Mouse (Mus musculus) lung, adult 18-20 months (tissue): ENCODE results near the gene Tfcp2l1.

Source experiments
- DNase-seq, 2 experiments: peaks; one replicate each; pipeline ENCODE4 v3.0.0; 2022; ENCODE audit warnings: mixed read lengths in 2 of 2

The Tfcp2l1 gene

GRCm38 (mm10) chr1:118658716-118659115 is 31.0 kb downstream of the Tfcp2l1 start:
- DNase-seq: no peak

DNA sequence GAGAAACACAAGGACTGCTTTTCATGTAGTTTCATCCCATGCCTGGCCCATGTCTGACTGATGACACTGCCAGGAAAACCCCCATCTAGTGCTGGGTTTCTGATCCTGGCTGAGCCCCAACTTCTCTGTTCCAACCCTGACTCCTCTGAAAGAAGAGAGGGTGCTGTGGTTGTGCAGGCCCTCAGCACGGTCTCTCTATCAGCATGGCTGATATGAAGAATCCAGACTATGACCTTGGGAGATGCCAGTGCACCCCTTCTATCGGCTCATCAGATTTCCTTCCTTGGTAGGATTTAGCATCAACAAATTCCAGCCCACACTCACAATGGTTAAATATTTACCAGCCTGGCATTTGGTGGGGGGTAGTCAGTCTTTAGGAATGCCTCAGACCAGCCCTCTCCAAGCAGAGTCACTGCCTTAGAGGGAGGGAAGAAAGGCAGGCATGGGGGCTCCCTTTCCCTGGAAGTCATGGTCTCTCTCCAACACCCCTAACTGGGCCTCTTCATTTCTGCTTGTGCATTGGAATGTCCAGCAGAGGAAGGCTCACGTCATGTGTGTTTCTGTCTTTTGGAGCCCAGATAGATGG is 33.2 kb downstream of the Tfcp2l1 start:
- DNase-seq: no peak

DNA sequence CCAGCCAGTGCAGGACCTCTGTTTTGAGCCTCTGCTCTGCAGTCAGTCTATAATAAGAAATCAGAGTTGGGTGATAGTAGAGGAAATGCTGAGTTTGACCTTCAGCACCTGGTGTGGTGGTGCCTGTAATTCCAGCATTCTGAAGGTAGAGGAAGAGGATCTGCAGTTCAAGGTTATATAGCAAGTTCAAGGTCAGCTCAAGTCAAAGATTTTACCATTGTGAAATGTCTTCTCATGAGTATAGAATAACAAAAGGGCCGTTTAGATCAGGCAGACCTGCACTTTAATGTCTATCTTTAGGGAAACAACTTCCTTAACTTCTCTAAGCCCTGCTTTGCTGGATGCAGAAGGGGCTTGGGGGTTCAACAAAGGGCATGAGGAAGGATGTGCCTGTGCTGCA is 35.3 kb downstream of the Tfcp2l1 start:
- DNase-seq: no peak

- no peak for DNase-seq
Observed at GRCm38 (mm10) chr1:118667536-118667935, 39.8 kb downstream of the Tfcp2l1 start.

DNA sequence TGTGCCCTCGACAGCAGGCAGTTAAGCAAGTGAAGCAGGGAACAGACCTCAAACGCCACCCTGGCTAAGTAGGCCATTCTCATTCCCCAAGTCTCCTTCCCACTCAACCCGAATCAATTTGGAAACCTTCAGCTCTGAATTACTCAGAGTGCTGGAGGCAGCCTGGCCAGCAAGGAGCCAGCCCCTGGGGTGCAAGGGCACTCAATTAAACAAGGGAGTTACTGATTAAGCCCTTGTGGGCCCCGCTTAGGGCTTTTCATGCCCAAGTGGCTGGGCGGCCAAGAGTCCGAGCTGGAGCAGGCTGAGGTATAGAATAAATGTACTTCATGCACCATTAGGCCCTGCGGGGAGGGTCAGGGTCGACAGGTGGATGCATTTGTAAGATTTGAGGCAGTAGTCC is 44.5 kb downstream of the Tfcp2l1 start:
- DNase-seq: peak; percentile 14 to 33

GRCm38 (mm10) chr1:118674176-118674575 is 46.4 kb downstream of the Tfcp2l1 start:
- DNase-seq: no peak

DNA sequence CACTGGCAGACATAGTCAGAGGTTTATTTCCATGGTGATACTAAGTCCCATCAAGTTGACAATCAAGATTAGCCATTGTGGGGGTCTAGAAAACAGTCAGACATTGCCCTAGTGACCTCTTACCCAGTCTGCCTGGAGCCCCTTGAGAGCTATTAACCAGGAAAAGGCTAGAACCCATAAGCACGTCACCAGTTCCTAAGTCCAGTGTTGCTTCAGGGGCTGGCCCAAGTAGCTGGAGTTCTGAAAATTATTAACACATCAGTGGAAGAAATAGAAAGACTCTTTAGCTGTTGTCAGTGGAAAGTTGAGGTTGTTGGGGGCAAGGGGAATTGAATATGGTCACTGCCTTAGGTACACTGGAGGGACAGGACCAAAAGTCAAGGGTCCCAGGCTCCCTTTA is 54.2 kb downstream of the Tfcp2l1 start:
- no peak for DNase-seq

- no peak for DNase-seq
Observed at GRCm38 (mm10) chr1:118683686-118684085, 55.9 kb downstream of the Tfcp2l1 start.

DNA sequence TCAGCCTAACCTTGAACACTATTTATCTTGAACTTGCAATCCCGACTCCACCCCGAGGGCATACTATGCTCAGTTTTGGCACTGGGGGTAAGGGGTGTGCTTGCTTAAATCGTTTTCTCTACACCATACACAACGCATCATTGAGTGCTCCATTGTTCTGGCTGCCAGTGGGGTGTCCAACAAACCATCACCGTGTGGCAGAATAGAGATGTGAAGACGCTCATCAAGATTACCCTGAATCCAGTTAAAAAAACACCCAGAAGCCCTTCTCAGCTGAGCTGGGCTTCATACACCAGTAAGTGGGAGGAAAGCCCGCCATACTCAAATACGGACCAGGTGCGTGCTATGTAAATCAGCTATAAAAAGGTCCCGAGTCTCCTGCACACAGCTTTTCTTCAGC is 60.0 kb downstream of the Tfcp2l1 start:
- no peak for DNase-seq

- DNase-seq: peak; percentile 78 to 83
Observed at GRCm38 (mm10) chr1:118689830-118690229, 62.1 kb downstream of the Tfcp2l1 start.

DNA sequence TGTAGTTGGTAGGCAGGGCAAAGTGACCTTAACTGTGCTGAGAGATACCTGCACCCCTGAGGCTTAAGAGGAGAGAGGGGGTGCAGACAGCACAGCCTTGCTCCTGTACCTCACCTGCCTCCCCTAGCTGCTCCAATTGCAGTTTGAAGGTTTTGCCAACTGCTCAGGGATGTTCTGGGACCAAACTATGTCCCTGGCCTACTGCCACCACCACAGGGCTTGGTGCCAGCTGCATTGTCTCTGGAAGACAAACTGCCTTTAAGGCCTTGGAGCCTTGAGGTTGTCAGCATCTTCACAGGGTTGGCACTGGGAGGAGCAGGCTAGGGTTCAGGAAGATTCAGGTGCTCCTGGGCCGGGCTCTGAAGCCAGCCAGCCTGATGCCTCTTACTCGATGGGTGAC is 66.7 kb downstream of the Tfcp2l1 start:
- DNase-seq: no peak

GRCm38 (mm10) chr1:118697906-118698305 is 70.2 kb downstream of the Tfcp2l1 start:
- DNase-seq: peak; percentile 45 to 61

DNA sequence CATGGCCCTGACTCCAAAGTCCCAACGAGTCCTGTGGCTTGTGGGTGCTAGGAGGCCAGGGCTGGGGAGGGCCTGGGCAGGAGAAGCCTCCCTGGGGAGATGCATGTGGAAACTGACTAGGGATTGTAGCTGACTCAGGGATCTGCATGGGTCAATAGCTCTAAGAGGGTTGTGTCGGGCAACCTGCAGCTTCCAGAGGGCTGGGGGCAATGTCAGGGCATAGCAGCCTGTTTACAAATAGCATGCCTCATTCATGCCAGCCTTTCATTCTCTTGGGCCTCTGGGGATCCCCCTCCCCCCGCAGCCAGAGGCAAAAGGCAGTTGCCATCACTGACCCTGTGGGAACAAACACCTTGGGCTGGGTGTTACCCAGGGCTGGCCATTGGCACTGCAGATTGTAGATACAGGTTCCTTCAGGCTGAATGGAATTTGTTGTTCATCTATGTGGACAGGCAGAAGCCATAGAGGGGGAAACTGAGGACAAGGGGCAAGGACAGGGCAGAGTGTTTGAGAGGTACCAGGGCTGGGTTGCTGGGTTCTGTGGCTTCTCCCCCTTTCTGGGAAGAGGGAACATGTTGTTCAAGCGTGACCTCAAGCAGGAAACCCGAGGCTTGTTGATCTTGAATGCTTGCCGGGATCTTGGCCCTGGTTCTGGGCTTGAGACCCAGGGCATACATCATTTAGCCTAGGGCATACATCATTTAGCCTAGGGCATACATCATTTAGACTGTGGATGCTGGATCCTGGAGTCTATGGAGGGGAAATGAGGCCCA is 71.6 kb downstream of the Tfcp2l1 start:
- no peak for DNase-seq

DNA sequence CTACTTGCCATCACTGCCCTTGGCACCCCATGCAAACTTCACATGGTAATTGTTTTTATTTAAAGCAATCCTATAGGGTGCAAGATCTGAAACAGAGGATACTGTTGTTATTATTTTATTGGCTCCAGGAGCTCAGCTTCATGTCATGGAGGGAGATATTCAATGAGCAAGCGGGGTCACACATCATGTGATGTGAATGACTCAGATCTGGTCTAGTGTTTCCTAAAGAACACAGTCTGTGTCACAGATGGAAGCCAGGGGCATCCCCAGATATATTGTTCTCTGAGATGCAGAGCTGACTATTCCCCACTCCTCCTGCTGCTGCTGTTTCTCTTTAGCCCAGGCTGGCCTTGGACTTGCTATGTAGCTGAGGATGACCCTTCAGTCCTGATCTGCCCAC is 72.2 kb downstream of the Tfcp2l1 start:
- DNase-seq: no peak

- peak in 1 of 2 experiments; percentile 38 for DNase-seq
Observed at GRCm38 (mm10) chr1:118711606-118712005, 83.9 kb downstream of the Tfcp2l1 start.

DNA sequence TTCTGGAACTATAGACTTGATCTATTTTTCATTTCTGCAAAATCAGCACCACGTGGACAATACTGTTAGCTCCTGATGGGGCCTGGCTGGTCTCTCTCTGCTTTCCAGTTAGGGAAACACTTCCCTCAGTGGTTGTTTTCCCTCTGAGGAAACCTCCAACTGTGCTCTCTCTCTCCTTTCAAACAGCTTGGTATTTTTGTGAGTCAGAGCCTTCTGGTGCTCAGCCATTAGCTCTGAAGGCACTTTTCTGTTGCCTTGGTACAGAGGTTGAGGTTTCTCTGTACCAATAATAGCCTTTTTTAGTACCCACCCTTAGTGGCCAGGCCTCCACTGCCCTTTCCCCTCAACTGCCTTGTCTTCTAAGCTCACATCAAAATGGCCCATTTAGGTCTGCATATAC is 88.5 kb downstream of the Tfcp2l1 start:
- DNase-seq: no peak

DNA sequence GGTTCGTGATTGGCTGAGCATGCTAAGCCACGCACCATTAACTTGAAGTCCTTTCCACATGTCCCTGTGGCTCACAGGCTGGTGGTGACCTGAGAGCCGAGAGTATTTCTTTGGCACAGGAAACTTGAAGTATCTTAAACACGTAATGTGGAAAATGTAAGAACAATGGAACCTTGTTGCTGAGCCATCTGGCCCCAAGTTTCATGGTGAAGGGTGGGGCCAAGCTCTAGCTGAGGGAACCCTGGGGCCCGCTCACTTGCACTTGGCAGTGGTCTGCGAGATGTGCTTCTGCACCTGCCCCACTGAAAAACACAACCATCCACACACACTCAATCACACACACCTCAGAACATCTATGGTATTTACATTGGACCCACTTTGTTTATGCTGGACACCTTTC is 90.3 kb downstream of the Tfcp2l1 start:
- no peak for DNase-seq

DNA sequence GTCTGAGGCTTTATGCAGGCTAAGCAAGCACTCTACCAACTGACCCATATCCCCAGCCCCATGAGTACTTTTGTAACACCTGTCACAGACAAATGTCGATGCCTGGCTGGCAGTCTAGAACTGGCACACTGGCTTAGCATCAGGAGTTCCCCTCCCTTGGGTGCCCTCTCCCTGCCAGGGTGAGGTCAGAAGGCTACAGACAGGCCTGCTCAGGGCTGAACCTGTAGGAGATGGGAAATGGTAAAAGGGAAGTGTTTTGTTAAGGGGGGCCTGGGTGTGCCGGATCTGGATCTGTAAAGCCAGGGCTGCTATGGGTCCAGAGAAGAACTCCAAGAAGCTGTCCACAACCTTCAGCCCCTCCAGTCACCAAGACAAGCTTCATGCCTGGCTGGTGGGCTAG is 92.0 kb downstream of the Tfcp2l1 start:
- no peak for DNase-seq

- no peak for DNase-seq
Observed at GRCm38 (mm10) chr1:118720474-118721095, 92.8 kb downstream of the Tfcp2l1 start.

GRCm38 (mm10) chr1:118727075-118727474 is 99.3 kb downstream of the Tfcp2l1 start:
- DNase-seq: no peak

- no peak for DNase-seq
Observed at GRCm38 (mm10) chr1:118728796-118729195, 101.1 kb downstream of the Tfcp2l1 start.
